Comparison of ENCODE assay signal across 24 mouse cellular contexts in genomic region chr4:98345783-98346182, GRCm38 (mm10). TPM values are rescaled to one million over a fixed set of nuclear protein-coding genes. Genes with fewer than 3 reads are reported as not detected.
A peak's percentile ranks its signal among the peaks of the same experiment; 100 is the strongest.
DNase-seq lines count a peak whose midpoint lies in the region; ATAC-seq lines count a peak whose summit lies in the region.
"Had no signal": no experiment of that assay in that cellular context is flagged by ENCODE, and none has a peak within 500 bp of the region (broad histone marks: within the 10 kb centered on the region; RNA-seq: fewer than 3 reads in every experiment).

No protein-coding gene starts in this region.

- intact Hi-C loops in left cerebral cortex, postnatal 36 days (cut with DNase I) = no loop called here

- H3K9me3 ChIP-seq in forebrain, embryonic 14.5 days (replicated peaks; ENCODE audit: control insufficient read depth, low read length) = no peaks in the 10 kb centered on the region
- H3K9me3 ChIP-seq in forebrain, embryonic 16.5 days (ENCODE audit: control insufficient read depth, low read length) = no peaks in the 10 kb centered on the region
- H3K9me3 ChIP-seq: embryonic facial prominence, embryonic 13.5 days; hindbrain, embryonic 15.5 days; kidney, embryonic 15.5 days; neural tube, embryonic 15.5 days had no signal

- H3K27me3 ChIP-seq in forebrain, embryonic 14.5 days (replicated peaks; ENCODE audit: control insufficient read depth, insufficient read depth, low read length) = no peaks in the 10 kb centered on the region
- no peaks in the 10 kb centered on the region for H3K27me3 ChIP-seq in forebrain, embryonic 16.5 days (replicated peaks; ENCODE audit: control insufficient read depth, insufficient read depth, low read length)
- H3K27me3 ChIP-seq: embryonic facial prominence, embryonic 13.5 days; heart, embryonic 12.5 days; hindbrain, embryonic 15.5 days; kidney, embryonic 15.5 days; midbrain, embryonic 13.5 days; neural tube, embryonic 15.5 days had no signal

- no peak overlapping the region for H3K4me3 ChIP-seq in forebrain, embryonic 14.5 days (ENCODE audit: low read depth, low read length)
- no peak overlapping the region for H3K4me3 ChIP-seq in forebrain, embryonic 16.5 days (replicated peaks; ENCODE audit: low read length)
- H3K4me3 ChIP-seq: embryonic facial prominence, embryonic 13.5 days; heart, embryonic 12.5 days; hindbrain, embryonic 15.5 days; kidney, embryonic 15.5 days; midbrain, embryonic 13.5 days; myocyte; neural tube, embryonic 15.5 days had no signal

- no peak overlapping the region for H3K4me2 ChIP-seq in forebrain, embryonic 14.5 days (ENCODE audit: low read length)
- no peak overlapping the region for H3K4me2 ChIP-seq in forebrain, embryonic 16.5 days (ENCODE audit: low read length)
- H3K4me2 ChIP-seq: embryonic facial prominence, embryonic 13.5 days; heart, embryonic 12.5 days; hindbrain, embryonic 15.5 days; kidney, embryonic 15.5 days; liver, embryonic 11.5 days; lung, embryonic 14.5 days; midbrain, embryonic 13.5 days; neural tube, embryonic 15.5 days had no signal

- 85% methylated on average over 10 of the region's 10 CpGs for WGBS in forebrain, embryonic 14.5 days
- WGBS in forebrain, embryonic 16.5 days = 85% methylated on average over 10 of the region's 10 CpGs

- no peaks in the 10 kb centered on the region for H3K4me1 ChIP-seq in forebrain, embryonic 14.5 days (ENCODE audit: control insufficient read depth, insufficient read depth, low read length)
- H3K4me1 ChIP-seq in forebrain, embryonic 16.5 days (replicated peaks; ENCODE audit: control insufficient read depth, insufficient read depth, low read length) = no peaks in the 10 kb centered on the region
- H3K4me1 ChIP-seq: embryonic facial prominence, embryonic 13.5 days; hindbrain, embryonic 15.5 days; kidney, embryonic 15.5 days had no signal

- DNase-seq in forebrain, embryonic 14.5 days (ENCODE audit: low spot score) = peak; percentile 12
- peak; percentile 52 for DNase-seq in right cerebral cortex, adult 18-20 months
- DNase-seq in right cerebral cortex, postnatal 4 days = no peak
- DNase-seq in left cerebral cortex, postnatal 36 days (ENCODE audit: low spot score in 2 of 2) = peak; percentile 26 to 38
- no peak for DNase-seq in adrenal gland, postnatal 36 days
- DNase-seq in adrenal gland, adult 18-20 months (ENCODE audit: low spot score in 2 of 2) = no peak
- DNase-seq in adrenal gland, adult 8-10 months = no peak
- DNase-seq: adrenal gland, postnatal 14 days; cerebellum, adult 8-10 months; heart, postnatal 36 days; lung, embryonic 14.5 days had no signal

- no peak overlapping the region for H3K9ac ChIP-seq in forebrain, embryonic 14.5 days (ENCODE audit: low read length)
- H3K9ac ChIP-seq in forebrain, embryonic 16.5 days (replicated peaks; ENCODE audit: low read depth, low read length) = no peak overlapping the region
- H3K9ac ChIP-seq: embryonic facial prominence, embryonic 13.5 days; heart, embryonic 12.5 days; hindbrain, embryonic 15.5 days; kidney, embryonic 15.5 days; lung, embryonic 14.5 days; midbrain, embryonic 13.5 days; neural tube, embryonic 15.5 days had no signal

- H3K27ac ChIP-seq in forebrain, embryonic 14.5 days (ENCODE audit: low read depth, low read length) = no peak overlapping the region
- H3K27ac ChIP-seq in forebrain, embryonic 16.5 days (ENCODE audit: low read length) = no peak overlapping the region
- H3K27ac ChIP-seq: embryonic facial prominence, embryonic 13.5 days; hindbrain, embryonic 15.5 days; kidney, embryonic 15.5 days; macrophage; midbrain, embryonic 13.5 days; neural tube, embryonic 15.5 days had no signal

- no peak for ATAC-seq in forebrain, embryonic 14.5 days
- no peak; the same call in 1 of the 2 replicates for ATAC-seq in forebrain, embryonic 16.5 days
- ATAC-seq: CD4-positive, CD25-positive, alpha-beta regulatory T cell, adult 4 months; intestine, embryonic 16.5 days; midbrain, embryonic 13.5 days had no signal

- H3K36me3 ChIP-seq in forebrain, embryonic 14.5 days (ENCODE audit: control insufficient read depth, insufficient read depth, low read length) = no peaks in the 10 kb centered on the region
- H3K36me3 ChIP-seq in forebrain, embryonic 16.5 days (ENCODE audit: control insufficient read depth, insufficient read depth) = no peaks in the 10 kb centered on the region
- H3K36me3 ChIP-seq: embryonic facial prominence, embryonic 13.5 days; G1E; heart, embryonic 12.5 days; hindbrain, embryonic 15.5 days; kidney, embryonic 15.5 days; midbrain, embryonic 13.5 days; neural tube, embryonic 15.5 days had no signal

RNA-seq across cellular contexts. Expression of gene Tm2d1, which starts 37.3 kb away (rescaled TPM):
- 111 and 130 TPM in 2 replicates for polyA plus RNA-seq in forebrain, embryonic 14.5 days (2014; fragmentation: Nextera tagmentation; extraction: Ambion mirVana)
- polyA plus RNA-seq in forebrain, embryonic 16.5 days (2015; fragmentation: Nextera tagmentation; extraction: Ambion mirVana) = 112 and 119 TPM in 2 replicates
- 10 to 100 TPM; 43.1 to 46.2 TPM for total RNA-seq in left cerebral cortex, postnatal 36 days (2021)
- 10 to 100 TPM; 36.7 to 44.0 TPM for total RNA-seq in adrenal gland, postnatal 36 days (2021)
- 10 to 100 TPM; 35.9 to 40.5 TPM for total RNA-seq in adrenal gland, adult 18-20 months (2021)
- 10 to 100 TPM; 41.1 to 44.4 (median 42.7) TPM for total RNA-seq in adrenal gland, adult 8-10 months (2022)

RNA-seq across cellular contexts. Expression of gene Patj, which starts 49.8 kb away (rescaled TPM):
- 7.1 and 7.5 TPM in 2 replicates for polyA plus RNA-seq in forebrain, embryonic 14.5 days (2014; fragmentation: Nextera tagmentation; extraction: Ambion mirVana)
- 5.9 and 6.7 TPM in 2 replicates for polyA plus RNA-seq in forebrain, embryonic 16.5 days (2015; fragmentation: Nextera tagmentation; extraction: Ambion mirVana)
- total RNA-seq in left cerebral cortex, postnatal 36 days (2021) = 10 to 100 TPM in 1 of 2 experiments, 1 to 10 TPM in 1; 7.5 to 19.6 TPM
- total RNA-seq in adrenal gland, postnatal 36 days (2021) = 1 to 10 TPM; 4.8 to 5.0 TPM
- total RNA-seq in adrenal gland, adult 18-20 months (2021) = 1 to 10 TPM; 3.0 to 6.1 TPM
- total RNA-seq in adrenal gland, adult 8-10 months (2022) = 10 to 100 TPM in 1 of 4 experiments, 1 to 10 TPM in 3; 3.6 to 10.3 (median 6.5) TPM
- polyA plus RNA-seq: G1E had no signal

Comparison
In these comparisons a context has a peak if more than half of its experiments do, and no peak if none do; other contexts are left out.
1. DNase-seq: peak in forebrain, embryonic 14.5 days (single experiment), right cerebral cortex, adult 18-20 months (single experiment) and left cerebral cortex, postnatal 36 days (2 of 2); none in right cerebral cortex, postnatal 4 days (single experiment), adrenal gland, postnatal 36 days (0 of 2), adrenal gland, adult 18-20 months (0 of 2) and adrenal gland, adult 8-10 months (single experiment).